Mouse (Mus musculus) heart, postnatal 0 days (tissue): ENCODE measurements around the gene Thap3.

ENCODE experiments used
- CTCF ChIP-seq: IDR thresholded peaks from 2 replicates; pipeline ENCODE4 v1.5.1; 2016; ENCODE audit warnings: antibody characterized with exemption, control low read depth, low read depth
- EP300 ChIP-seq: IDR thresholded peaks from 2 replicates; pipeline ENCODE4 v1.6.1; 2016; ENCODE audit warnings: antibody characterized with exemption, low read depth

DNA sequence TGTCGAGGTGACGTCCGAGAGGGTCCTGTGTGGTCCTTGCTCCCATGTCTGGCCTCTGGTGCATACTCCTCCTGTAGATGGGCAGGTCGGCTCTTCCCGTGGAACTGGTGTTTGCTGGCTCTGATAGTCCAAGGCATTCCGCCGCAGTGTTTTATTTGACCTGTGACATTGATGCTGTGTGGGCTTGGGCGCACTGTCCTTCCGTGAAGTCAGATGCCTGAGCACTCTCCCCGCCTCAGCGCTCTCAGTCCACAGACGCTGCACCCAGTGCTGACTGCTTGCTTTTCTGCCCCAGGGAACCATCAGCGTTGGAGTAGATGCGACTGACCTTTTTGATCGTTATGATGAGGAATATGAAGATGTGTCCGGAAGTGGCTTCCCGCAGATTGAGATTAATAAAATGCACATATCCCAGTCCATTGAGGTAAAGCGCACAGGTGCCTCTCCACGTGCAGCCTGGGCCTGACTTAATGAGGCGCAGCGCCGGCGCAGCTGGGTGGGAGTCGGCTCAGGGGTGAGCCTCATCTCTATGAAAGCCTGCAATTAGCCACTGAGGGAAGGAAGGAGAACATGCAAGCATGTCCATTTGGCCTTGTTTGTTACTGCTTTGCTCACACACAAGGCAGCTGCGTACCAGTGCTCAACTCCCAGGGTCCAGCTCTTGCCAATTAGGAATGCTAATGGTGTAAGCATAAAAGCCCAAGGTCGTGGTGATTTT is 20.4 kb downstream of the Thap3 start:
- TF ChIP-seq CTCF: no peak
- TF ChIP-seq EP300: no peak
